Mouse (Mus musculus): ENCODE data around the gene Fam126b.
"Not testable (repeated sequence)": the region's sequence is repeated elsewhere in the genome, so short reads cannot be mapped to it uniquely, and the experiment has no call there.

DNA sequence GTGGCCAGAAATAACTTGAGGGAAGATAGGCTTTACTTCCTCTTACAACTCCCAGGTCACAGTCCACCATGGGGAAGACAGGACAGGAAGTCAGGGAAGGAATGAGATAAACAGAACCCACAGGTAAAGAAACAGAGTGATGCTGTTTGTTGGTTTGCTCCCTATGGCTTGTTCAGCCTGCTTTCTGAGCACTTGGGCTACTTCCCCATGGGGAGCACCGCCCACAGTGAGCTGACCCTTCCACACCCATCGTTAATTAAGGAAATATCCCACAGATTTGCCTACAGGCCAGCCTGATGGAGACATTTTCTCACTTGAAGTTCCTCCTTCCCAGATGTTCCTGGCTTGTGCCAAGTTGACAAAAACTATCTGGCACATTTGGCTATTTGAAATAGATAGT is 42.7 kb upstream of the Fam126b start:
- peak; percentile 45; the same call in 1 of the 2 replicates for TF ChIP-seq GATA1 (IDR thresholded peaks at IDR 0.05; ENCODE audit: low read depth, low read length)
- not testable (repeated sequence) for TF ChIP-seq CTCF (IDR thresholded peaks at IDR 0.05 in 2 of 3, conservative IDR thresholded peaks at IDR 0.05 in 1 of 3; ENCODE audit: control insufficient read depth in 1 of 3, insufficient read depth in 1 of 3, low read depth in 2 of 3, low read length in 3 of 3, poor library complexity in 1 of 3, severe bottlenecking in 1 of 3); POLR2A (IDR thresholded peaks at IDR 0.05; ENCODE audit: control insufficient read depth in 1 of 2, insufficient read depth in 1 of 2, low read depth in 1 of 2, low read length in 2 of 2, poor library complexity in 1 of 2); BHLHE40 (IDR thresholded peaks at IDR 0.05; ENCODE audit: borderline replicate concordance, low read depth, low read length); TAL1 (IDR thresholded peaks at IDR 0.05; ENCODE audit: low read length)

Data from MEL (cell line).